22 mouse cellular contexts compared by ENCODE assay signal in genomic region chr8:103430874-103431492, GRCm38 (mm10).
DNase-seq lines count a peak whose midpoint lies in the region; ATAC-seq and TF ChIP-seq lines count a peak whose summit lies in the region.
"Had no signal": no experiment of that assay in that cellular context is flagged by ENCODE, and none has a peak within 500 bp of the region (broad histone marks: within the 10 kb centered on the region; RNA-seq: fewer than 3 reads in every experiment).

No protein-coding gene starts in this region.

- H3K9me3 ChIP-seq in kidney, embryonic 16.5 days (ENCODE audit: low read length) = no peaks in the 10 kb centered on the region
- H3K9me3 ChIP-seq in lung, embryonic 16.5 days (ENCODE audit: control insufficient read depth, low read length) = no peaks in the 10 kb centered on the region
- H3K9me3 ChIP-seq: embryonic facial prominence, embryonic 13.5 days; forebrain, embryonic 15.5 days; heart, embryonic 10.5 days; hindbrain, embryonic 13.5 days had no signal

- H3K36me3 ChIP-seq in kidney, embryonic 16.5 days (ENCODE audit: insufficient read depth, low read length) = no peaks in the 10 kb centered on the region
- H3K36me3 ChIP-seq in lung, embryonic 16.5 days (ENCODE audit: control insufficient read depth, insufficient read depth, low read length) = no peaks in the 10 kb centered on the region
- H3K36me3 ChIP-seq: embryonic facial prominence, embryonic 13.5 days; forebrain, embryonic 15.5 days; G1E; heart, embryonic 10.5 days; hindbrain, embryonic 13.5 days had no signal

- H3K27me3 ChIP-seq in kidney, embryonic 16.5 days (ENCODE audit: insufficient read depth, low read length) = no peaks in the 10 kb centered on the region
- H3K27me3 ChIP-seq in lung, embryonic 16.5 days (ENCODE audit: control insufficient read depth, insufficient read depth, low read depth, low read length) = no peaks in the 10 kb centered on the region
- H3K27me3 ChIP-seq: embryonic facial prominence, embryonic 13.5 days; forebrain, embryonic 15.5 days; hindbrain, embryonic 13.5 days had no signal

- WGBS in kidney, embryonic 16.5 days = 72% methylated on average over 3 of the region's 3 CpGs
- 59% methylated on average over 3 of the region's 3 CpGs for WGBS in lung, embryonic 16.5 days

- H3K9ac ChIP-seq in kidney, embryonic 16.5 days (replicated peaks; ENCODE audit: low read length) = no peak overlapping the region
- H3K9ac ChIP-seq in lung, embryonic 16.5 days (ENCODE audit: low read length) = no peak overlapping the region
- H3K9ac ChIP-seq: embryonic facial prominence, embryonic 13.5 days; forebrain, embryonic 15.5 days; hindbrain, embryonic 13.5 days had no signal

- no peak for TF ChIP-seq POLR2A in embryonic fibroblast, embryonic 13.5 days (IDR thresholded peaks at IDR 0.05; ENCODE audit: low read depth, low read length)

- H3K27ac ChIP-seq in kidney, embryonic 16.5 days (ENCODE audit: low read length) = peak overlapping the region; percentile 25; the same call in 1 of the 2 replicates
- H3K27ac ChIP-seq in lung, embryonic 16.5 days (ENCODE audit: low read length) = peak overlapping the region; percentile 76
- peak overlapping the region; percentile 97 for H3K27ac ChIP-seq in embryonic fibroblast, embryonic 13.5 days (ENCODE audit: insufficient read depth, low read length)
- H3K27ac ChIP-seq: embryonic facial prominence, embryonic 13.5 days; forebrain, embryonic 15.5 days; heart, embryonic 10.5 days; hindbrain, embryonic 13.5 days had no signal

- DNase-seq in kidney, adult 8-10 months = no peak
- no peak for DNase-seq in lung, postnatal 4 days
- no peak for DNase-seq in heart, adult 8-10 months (ENCODE audit: low spot score)
- DNase-seq: adrenal gland, postnatal 14 days; B cell, adult 2 months; cerebellum, adult 11-12 months; cerebellum, adult 9-10 months; cerebellum, postnatal 25 days; gastrocnemius, postnatal 36 days; heart, adult 11 months; heart, postnatal 10 days; heart, postnatal 4 days had no signal

- H3K4me3 ChIP-seq in kidney, embryonic 16.5 days (ENCODE audit: low read length) = no peak overlapping the region
- H3K4me3 ChIP-seq in lung, embryonic 16.5 days (ENCODE audit: low read length) = no peak overlapping the region
- H3K4me3 ChIP-seq in embryonic fibroblast, embryonic 13.5 days (ENCODE audit: insufficient read depth, low read length) = no peak overlapping the region
- H3K4me3 ChIP-seq: embryonic facial prominence, embryonic 13.5 days; erythroblast, embryonic 14.5 days; forebrain, embryonic 15.5 days; heart, embryonic 10.5 days; hindbrain, embryonic 13.5 days had no signal

- TF ChIP-seq CTCF in embryonic fibroblast, embryonic 13.5 days (IDR thresholded peaks at IDR 0.05; ENCODE audit: borderline replicate concordance, insufficient read depth, low read length) = no peak

- ATAC-seq in kidney, embryonic 16.5 days (ENCODE audit: low FRiP score, low TSS enrichment) = peak; percentile 74; the same call in 1 of the 2 replicates
- ATAC-seq in lung, embryonic 16.5 days (ENCODE audit: low read depth) = peak; percentile 85
- ATAC-seq: CD4-positive, CD25-positive, alpha-beta regulatory T cell, adult 4 months; forebrain, embryonic 15.5 days had no signal

- no peak overlapping the region for H3K4me2 ChIP-seq in kidney, embryonic 16.5 days (replicated peaks; ENCODE audit: low read depth, low read length)
- no peak overlapping the region for H3K4me2 ChIP-seq in lung, embryonic 16.5 days (ENCODE audit: low read depth, low read length)
- H3K4me2 ChIP-seq: embryonic facial prominence, embryonic 13.5 days; forebrain, embryonic 15.5 days; hindbrain, embryonic 13.5 days had no signal

- H3K4me1 ChIP-seq in kidney, embryonic 16.5 days (ENCODE audit: insufficient read depth, low read length) = no peaks in the 10 kb centered on the region
- peaks cover 5% of the 10 kb centered on the region; the same call in 1 of the 2 replicates for H3K4me1 ChIP-seq in lung, embryonic 16.5 days (replicated peaks; ENCODE audit: control insufficient read depth, insufficient read depth, low read length)
- H3K4me1 ChIP-seq in embryonic fibroblast, embryonic 13.5 days (ENCODE audit: control insufficient read depth, insufficient read depth, low read length) = 0 out of 2 replicates have a peak, but pooled peaks cover 4% of the 10 kb centered on the region
- H3K4me1 ChIP-seq: embryonic facial prominence, embryonic 13.5 days; forebrain, embryonic 15.5 days; heart, embryonic 10.5 days; hindbrain, embryonic 13.5 days had no signal

Comparison
In these comparisons a context has a peak if more than half of its experiments do, and no peak if none do; other contexts are left out.
1. H3K27ac ChIP-seq: peak in every context shown above with its lines; median percentile 97 in embryonic fibroblast, embryonic 13.5 days; 76 in lung, embryonic 16.5 days; 25 in kidney, embryonic 16.5 days.